In genomic region chr2:79983222-79983632, GRCm38 (mm10) we compare ENCODE assay signal across 8 mouse cellular contexts.
DNase-seq lines count a peak whose midpoint lies in the region; ATAC-seq lines count a peak whose summit lies in the region.

No protein-coding gene starts in this region.

- no peaks in the 10 kb centered on the region for H3K9me3 ChIP-seq in kidney, embryonic 16.5 days (ENCODE audit: low read length)
- H3K9me3 ChIP-seq in heart, embryonic 13.5 days, result no peaks in the 10 kb centered on the region

- no peaks in the 10 kb centered on the region for H3K36me3 ChIP-seq in kidney, embryonic 16.5 days (ENCODE audit: insufficient read depth, low read length)
- no peaks in the 10 kb centered on the region for H3K36me3 ChIP-seq in heart, embryonic 13.5 days

- peaks cover 13% of the 10 kb centered on the region; the same call in 1 of the 2 replicates for H3K4me1 ChIP-seq in kidney, embryonic 16.5 days (ENCODE audit: insufficient read depth, low read length)
- H3K4me1 ChIP-seq in heart, embryonic 13.5 days, result peaks cover 27% of the 10 kb centered on the region

- H3K27ac ChIP-seq in kidney, embryonic 16.5 days (ENCODE audit: low read length), result peak overlapping the region; percentile 59; the same call in 1 of the 2 replicates
- peak overlapping the region; percentile 55 for H3K27ac ChIP-seq in heart, embryonic 13.5 days (replicated peaks)

- no peak for DNase-seq in kidney, adult 18-20 months
- DNase-seq in adrenal gland, postnatal 25 days, result peak; percentile 13
- peak; percentile 54 for DNase-seq in lung, postnatal 10 days
- no peak for DNase-seq in left cerebral cortex, postnatal 14 days (ENCODE audit: low spot score in 2 of 2)
- no peak for DNase-seq in urinary bladder, postnatal 10 days (ENCODE audit: low spot score)

- H3K27me3 ChIP-seq in kidney, embryonic 16.5 days (ENCODE audit: insufficient read depth, low read length), result no peaks in the 10 kb centered on the region
- H3K27me3 ChIP-seq in heart, embryonic 13.5 days (replicated peaks), result no peaks in the 10 kb centered on the region

- H3K4me3 ChIP-seq in kidney, embryonic 16.5 days (ENCODE audit: low read length), result no peak overlapping the region
- H3K4me3 ChIP-seq in heart, embryonic 13.5 days, result no peak overlapping the region

- WGBS in kidney, embryonic 16.5 days, result 34% methylated on average over 9 of the region's 9 CpGs
- 16% methylated on average over 9 of the region's 9 CpGs for WGBS in heart, embryonic 13.5 days

- H3K9ac ChIP-seq in kidney, embryonic 16.5 days (replicated peaks; ENCODE audit: low read length), result no peak overlapping the region
- H3K9ac ChIP-seq in heart, embryonic 13.5 days, result no peak overlapping the region

- H3K4me2 ChIP-seq in kidney, embryonic 16.5 days (replicated peaks; ENCODE audit: low read depth, low read length), result no peak overlapping the region
- peak overlapping the region; percentile 33 for H3K4me2 ChIP-seq in heart, embryonic 13.5 days

- ATAC-seq in kidney, embryonic 16.5 days (ENCODE audit: low FRiP score, low TSS enrichment), result peak; percentile 87
- peak; percentile 79; the same call in 1 of the 2 replicates for ATAC-seq in heart, embryonic 13.5 days (ENCODE audit: extremely low read depth, insufficient number of reproducible peaks, low FRiP score, low TSS enrichment)
- ATAC-seq in monocyte, adult 5-6 weeks (replicated peaks; ENCODE audit: insufficient number of reproducible peaks, low FRiP score, low TSS enrichment, poor library complexity, severe bottlenecking), result no peak

- intact Hi-C loops in left cerebral cortex, postnatal 14 days (cut with DNase I), result no loop called here

Comparison
In these comparisons a context has a peak if more than half of its experiments do, and no peak if none do; other contexts are left out.
1. DNase-seq: peak in adrenal gland, postnatal 25 days (single experiment) and lung, postnatal 10 days (single experiment); none in kidney, adult 18-20 months (single experiment), left cerebral cortex, postnatal 14 days (0 of 2) and urinary bladder, postnatal 10 days (single experiment).